Mouse (Mus musculus) Patski (cell line): Measurements from ENCODE around the gene Olig3. TPM values are rescaled to one million over a fixed set of nuclear protein-coding genes. Genes with fewer than 3 reads are reported as not detected.

Experiments
- ATAC-seq: fragments of 100-300 bp; one replicate; pipeline ENCODE4 v1.8.0; 2021
- CTCF ChIA-PET: fragments of 350-600 bp; sonication (Branson Sonifier 250); formaldehyde crosslinking; loops from one replicate; lab custom pipeline; 2022; ENCODE audit warnings: inconsistent platforms; lab: Charles Lee
- POLR2A ChIA-PET: fragments of 350-600 bp; sonication (Branson Sonifier 250); formaldehyde crosslinking; loops from one replicate; lab custom pipeline; 2022; ENCODE audit warnings: antibody characterized with exemption, inconsistent platforms; lab: Charles Lee
- DNase-seq: peaks from one replicate; pipeline ENCODE4 v3.0.0-alpha.2; 2011; ENCODE audit warnings: low read depth, low spot score
- H3K27me3 ChIP-seq: fragments of 371-371 bp; one replicate; pipeline ENCODE4 v1.5.1; 2021
- CTCF ChIP-seq: fragments of 100-300 bp; IDR thresholded peaks from one replicate; pipeline ENCODE4 v1.5.1; 2021
- in situ Hi-C: fragments of 300-500 bp; cut with MboI; formaldehyde crosslinking; loops from 3 replicates; pipeline ENCODE4 v1.11.1; 2018; ENCODE audit warnings: low pct_unique_long_range_greater_than_20kb, mixed read lengths
- polyA plus RNA-seq: library from polyadenylated mRNA; unstranded; gene quantifications from one replicate; pipeline ENCODE4 v1.2.3, GENCODE M21; 2021

Olig3 gene
- polyA plus RNA-seq, 1 experiment from 2014 or later: 0.06 TPM

DNA sequence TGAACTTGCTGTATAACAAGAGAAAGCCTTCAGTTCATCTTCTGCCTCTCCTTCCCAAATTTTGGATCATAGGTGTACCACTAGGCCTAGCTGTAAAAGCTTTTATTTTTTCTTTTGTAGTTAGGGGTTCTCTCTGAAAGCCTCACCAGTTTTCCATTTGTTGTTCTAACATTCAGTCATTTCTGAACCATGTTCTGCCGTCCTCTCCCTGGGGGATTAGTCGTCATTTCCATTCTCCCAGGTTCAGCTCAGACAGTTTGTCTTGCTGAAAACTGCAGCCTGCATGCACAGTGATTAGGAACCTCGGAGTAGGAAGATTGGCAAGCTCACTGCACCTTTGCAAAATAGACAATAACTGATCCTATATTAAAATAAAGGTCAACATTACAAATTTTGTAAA is 7.0 kb upstream of the Olig3 start:
- DNase-seq (peak; percentile 20), ATAC-seq (peak; percentile 31)
- TF ChIP-seq CTCF: no peak
- H3K27me3 ChIP-seq: no peaks in the 10 kb centered on the region
- ChIA-PET CTCF (interaction anchor here (1.1 kb wide), 1 partner anchor 120 kb away, joined by 3 read pairs; no protein-coding TSS in a partner anchor), POLR2A (no interaction called here)
- in situ Hi-C loops: no loop called here

DNA sequence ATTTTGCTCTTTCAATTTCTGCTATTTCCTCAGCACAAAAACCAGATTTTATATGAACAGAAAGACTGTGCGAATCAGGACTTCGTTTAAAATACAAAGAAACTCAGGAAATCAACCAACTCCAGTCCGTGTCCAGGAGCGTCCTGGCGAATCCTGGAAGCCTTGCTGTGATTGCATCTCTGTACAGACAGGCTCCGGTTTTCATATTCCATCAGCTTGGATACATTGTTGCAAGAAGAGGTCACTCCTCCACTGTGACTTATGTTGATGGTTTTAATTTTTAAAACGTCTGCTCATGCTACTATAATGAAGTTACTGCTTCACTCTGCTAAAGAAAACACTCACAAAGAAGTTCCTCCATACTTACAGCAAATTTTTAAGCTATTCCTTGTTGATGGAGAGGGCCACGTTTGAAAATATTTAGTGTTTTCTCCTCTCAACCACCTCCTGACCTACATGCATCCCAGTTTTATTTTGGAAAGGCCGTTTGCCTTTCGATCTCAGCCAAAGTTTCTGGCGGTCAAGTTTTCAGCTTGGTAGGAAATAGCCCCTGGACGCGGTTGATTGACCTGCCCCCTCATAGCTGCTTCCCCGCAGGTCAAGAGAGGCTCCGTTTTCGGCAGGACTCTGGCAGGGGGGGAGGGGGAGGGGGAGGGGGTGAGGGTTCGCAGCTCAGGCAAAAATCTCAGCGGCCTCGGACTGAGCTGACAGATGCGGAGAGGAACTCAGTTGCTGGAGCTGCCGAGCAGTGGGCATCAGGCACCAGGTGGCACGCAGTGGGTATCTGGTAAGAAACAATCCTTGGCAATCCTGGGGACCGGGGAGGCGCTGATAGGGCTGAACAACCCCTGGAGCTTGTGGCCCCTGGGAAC is 4.1 kb upstream of the Olig3 start:
- in situ Hi-C loops: no loop called here
- ChIA-PET CTCF (interaction anchor here (1.0 to 1.4 kb wide), 2 partner anchors 10 to 15 kb away, joined by 3 read pairs; no protein-coding TSS in a partner anchor), POLR2A (no interaction called here)
- TF ChIP-seq CTCF: no peak
- DNase-seq (no peak), ATAC-seq (no peak)
- H3K27me3 ChIP-seq: no peaks in the 10 kb centered on the region

DNA sequence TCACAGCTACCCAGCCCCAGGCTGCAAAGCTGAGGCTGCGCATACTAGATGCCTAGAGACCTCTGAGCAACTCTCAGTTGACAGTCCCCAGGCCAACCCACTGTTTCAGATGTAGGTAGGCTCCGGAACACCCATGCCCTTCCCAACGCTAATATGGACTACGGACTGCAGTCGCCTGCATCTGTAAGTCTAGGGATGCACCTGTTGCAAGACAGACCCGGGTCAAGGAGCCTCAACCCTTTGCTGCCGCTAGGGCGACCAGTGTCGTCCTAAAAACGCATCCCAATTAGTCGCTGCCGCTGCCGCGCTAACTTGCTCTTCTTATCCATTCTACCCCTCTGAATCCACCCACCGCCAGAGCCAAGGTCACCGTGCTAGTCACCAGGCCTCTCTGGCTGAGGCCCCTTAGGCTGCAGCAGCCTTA is 3.4 kb upstream of the Olig3 start:
- in situ Hi-C loops: no loop called here
- CTCF ChIA-PET: interaction anchor here (1.0 kb wide), 1 partner anchor 9 kb away, joined by 3 read pairs; no protein-coding TSS in a partner anchor
- DNase-seq: no peak
- TF ChIP-seq CTCF: no peak
- no peak for ATAC-seq
- POLR2A ChIA-PET: no interaction called here
- H3K27me3 ChIP-seq: no peaks in the 10 kb centered on the region

DNA sequence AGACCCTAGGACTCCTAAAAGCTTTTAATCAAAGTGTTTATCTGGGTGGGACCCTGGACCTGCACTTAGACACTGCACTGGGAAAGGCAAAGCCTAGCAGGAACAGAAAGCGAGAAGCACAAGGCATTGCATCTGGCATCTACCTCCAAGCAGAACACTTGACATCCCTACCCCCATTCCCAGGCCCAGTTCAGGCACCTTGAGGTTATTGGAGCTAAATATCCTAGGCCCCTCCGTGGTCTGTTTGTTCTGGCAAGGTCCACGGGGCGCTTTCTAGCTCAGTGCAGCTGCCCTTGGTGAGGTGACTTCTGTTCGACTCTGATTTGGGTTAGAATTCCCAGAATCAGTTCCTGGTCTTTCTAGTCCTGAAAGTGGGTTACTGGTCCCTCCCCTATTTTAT is 2.7 kb upstream of the Olig3 start:
- ChIA-PET CTCF (no interaction called here), POLR2A (no interaction called here)
- no peak for DNase-seq
- in situ Hi-C loops: no loop called here
- no peaks in the 10 kb centered on the region for H3K27me3 ChIP-seq
- no peak for ATAC-seq
- no peak for TF ChIP-seq CTCF

DNA sequence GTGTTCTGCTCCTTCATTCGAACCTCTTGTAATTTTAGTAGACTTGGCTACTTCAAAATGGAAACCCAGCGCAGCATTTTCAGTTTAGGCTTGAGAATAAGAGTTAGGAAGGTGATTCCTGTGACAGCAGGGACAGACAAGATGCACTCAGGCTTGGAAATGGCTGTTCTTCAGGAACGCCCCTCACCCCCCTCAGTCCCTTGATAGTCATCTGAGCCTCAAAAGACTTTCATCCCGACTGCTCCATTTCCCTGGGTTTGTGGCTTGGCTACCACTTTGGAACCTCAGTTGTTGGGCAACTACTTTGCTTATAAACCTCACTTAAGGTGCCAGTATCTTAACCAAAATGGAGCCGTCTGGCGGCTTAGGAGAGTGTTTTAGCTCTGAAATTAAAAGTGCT is 2.2 kb upstream of the Olig3 start:
- ChIA-PET CTCF (no interaction called here), POLR2A (no interaction called here)
- in situ Hi-C loops: no loop called here
- H3K27me3 ChIP-seq: no peaks in the 10 kb centered on the region
- no peak for ATAC-seq
- DNase-seq: no peak
- TF ChIP-seq CTCF: no peak

DNA sequence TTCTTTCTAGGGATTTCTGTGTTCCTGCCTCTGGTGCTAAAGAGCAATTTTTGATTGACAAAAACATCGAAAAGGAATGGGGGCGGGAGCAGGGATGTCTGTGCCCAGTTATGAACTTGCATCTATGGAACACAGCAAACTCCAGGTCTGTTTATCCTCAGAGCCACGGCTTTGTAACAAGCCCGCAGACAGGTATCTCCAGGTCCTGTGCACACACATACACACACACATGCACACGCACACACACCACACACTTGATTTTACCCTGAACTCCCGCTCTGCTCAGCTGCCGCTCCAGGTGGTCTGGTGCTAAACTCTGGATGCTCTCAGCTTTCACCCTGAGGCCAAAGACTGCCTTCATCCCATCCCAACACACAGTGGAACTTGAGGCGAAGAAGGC is 1.3 kb upstream of the Olig3 start:
- in situ Hi-C loops: no loop called here
- no peak for DNase-seq
- H3K27me3 ChIP-seq: no peaks in the 10 kb centered on the region
- no peak for ATAC-seq
- TF ChIP-seq CTCF: no peak
- ChIA-PET POLR2A (no interaction called here), CTCF (no interaction called here)

DNA sequence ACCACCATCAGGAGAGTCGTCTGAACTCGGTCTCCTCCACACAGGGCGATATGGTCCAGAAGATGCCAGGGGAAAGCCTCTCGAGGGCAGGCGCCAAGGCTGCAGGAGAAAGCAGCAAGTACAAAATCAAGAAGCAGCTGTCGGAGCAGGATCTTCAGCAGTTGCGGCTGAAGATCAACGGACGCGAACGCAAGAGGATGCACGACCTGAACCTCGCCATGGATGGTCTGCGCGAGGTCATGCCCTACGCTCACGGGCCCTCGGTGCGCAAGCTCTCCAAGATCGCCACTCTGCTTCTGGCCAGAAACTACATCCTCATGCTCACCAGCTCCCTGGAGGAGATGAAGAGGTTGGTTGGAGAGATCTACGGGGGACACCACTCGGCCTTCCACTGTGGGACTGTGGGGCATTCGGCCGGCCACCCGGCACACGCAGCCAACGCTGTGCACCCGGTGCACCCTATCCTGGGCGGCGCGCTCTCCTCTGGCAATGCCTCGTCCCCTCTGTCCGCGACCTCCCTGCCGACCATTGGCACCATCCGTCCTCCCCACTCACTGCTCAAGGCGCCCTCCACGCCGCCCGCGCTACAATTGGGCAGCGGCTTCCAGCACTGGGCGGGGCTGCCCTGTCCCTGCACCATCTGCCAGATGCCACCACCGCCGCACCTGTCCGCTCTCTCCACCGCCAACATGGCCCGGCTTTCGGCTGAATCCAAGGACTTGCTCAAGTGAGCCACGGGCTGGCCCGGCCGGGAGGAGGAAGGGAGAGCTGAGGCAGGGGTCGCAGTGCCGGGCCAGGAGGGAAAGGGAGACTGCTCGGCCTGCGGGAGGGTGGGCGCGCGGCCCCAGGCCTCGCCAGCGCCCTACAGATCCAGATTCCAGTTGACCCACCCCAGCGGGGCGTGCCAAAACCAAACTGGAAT is 648 bp downstream of the Olig3 start:
- in situ Hi-C loops: no loop called here
- DNase-seq: no peak
- no peak for ATAC-seq
- CTCF ChIA-PET: no interaction called here
- H3K27me3 ChIP-seq: no peaks in the 10 kb centered on the region
- no peak for TF ChIP-seq CTCF
- POLR2A ChIA-PET: no interaction called here

DNA sequence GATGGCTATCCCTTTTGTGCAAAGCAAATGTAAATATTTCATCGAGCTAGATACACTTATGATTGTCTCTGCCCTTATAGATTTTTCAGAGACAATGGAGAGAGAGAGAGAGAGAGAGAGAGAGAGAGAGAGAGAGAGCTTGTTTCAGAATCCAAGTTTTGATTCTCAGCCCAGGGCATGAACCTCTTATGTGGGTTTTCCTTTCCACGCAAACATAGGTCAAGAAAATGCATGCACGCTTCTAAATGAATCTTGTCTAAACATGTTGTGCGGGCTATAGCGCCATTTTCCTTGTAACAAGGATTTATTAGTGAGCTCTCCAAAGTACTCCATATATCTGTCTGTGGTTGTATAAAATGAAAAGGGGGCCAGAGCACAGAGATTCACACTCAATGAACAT is 1.5 kb downstream of the Olig3 start:
- CTCF ChIA-PET: no interaction called here
- no peak for ATAC-seq
- no peak for DNase-seq
- H3K27me3 ChIP-seq: no peaks in the 10 kb centered on the region
- POLR2A ChIA-PET: no interaction called here
- TF ChIP-seq CTCF: no peak
- in situ Hi-C loops: no loop called here

DNA sequence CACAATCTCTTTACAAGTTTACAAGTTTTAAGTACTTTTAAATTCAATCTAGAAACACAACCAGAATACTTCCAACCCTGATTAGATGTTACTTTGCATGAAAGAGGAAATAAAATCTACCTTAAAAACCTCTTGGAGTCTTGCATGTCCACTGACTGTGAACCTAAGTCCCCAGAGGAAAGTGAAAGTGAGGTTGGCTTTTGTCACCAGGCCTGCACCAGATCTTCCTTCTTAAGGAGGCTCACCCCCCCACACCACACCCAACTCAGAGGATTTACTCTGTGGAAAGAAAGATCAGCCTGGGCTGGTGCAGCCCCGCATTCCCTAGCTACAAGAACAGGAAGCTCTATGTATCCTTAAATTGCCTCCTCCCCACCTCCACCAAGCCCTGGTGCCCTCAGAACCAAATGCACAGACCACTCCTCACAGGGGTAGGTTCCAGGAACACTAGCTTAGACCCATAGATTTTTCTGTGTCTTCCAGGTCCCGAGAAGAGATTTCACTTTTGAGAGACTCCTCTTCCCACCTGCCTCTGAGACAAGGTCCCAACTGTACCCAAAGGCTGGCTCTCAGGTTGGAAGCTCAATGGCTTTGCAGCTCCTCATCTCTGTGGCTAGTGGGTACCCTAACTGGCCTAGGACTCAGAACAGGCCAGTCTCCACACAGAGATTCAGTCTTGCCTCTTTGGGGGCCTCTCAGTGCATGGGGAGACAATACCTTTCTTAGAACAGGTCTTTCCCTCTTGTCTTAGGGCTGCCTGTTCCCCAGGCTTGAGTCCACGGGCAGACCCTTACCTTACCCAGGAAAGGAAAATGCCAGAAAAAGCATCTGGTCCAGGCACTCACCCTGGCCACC is 4.3 kb downstream of the Olig3 start:
- H3K27me3 ChIP-seq: no peaks in the 10 kb centered on the region
- TF ChIP-seq CTCF: no peak
- DNase-seq (no peak), ATAC-seq (no peak)
- ChIA-PET POLR2A (no interaction called here), CTCF (no interaction called here)
- in situ Hi-C loops: no loop called here
